Mouse (Mus musculus): ENCODE measurements around the gene Gabrb1.

Gene Gabrb1

DNA sequence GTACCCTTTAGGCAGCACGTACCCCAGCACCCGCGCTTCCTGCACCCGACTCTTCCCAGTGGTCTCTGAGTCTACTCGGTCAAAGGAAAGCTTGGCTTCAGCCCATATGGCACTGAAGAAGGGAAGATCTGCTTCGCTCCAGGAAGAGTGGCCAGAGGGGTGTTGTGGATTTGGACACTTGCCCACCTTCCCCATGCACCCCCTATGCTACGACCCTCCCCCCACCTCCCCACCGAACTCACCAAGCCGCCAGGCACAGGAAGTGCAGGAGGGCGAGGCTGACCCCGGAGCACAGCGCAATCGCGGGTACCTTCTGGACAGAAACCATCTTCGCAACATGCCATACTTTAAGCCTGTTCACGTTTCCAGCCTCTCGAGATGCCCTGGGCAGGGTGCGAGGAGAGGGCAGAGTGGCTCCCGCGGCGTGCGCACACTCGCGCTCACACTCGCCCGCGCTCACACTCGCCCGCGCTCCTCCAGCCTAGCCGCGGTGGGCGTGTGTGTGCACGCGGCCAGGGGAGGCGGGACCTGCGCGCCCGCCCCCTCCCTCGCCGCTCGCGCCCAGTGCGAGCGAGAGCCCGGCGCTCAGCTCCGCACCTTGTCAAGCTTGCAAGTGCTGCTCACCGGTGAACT is at the start of gene Gabrb1:
Gene Gabrb1, plus strand, starts transcription at position 632 of the 633 bp plus-strand sequence.
- no peak for DNase-seq

DNA sequence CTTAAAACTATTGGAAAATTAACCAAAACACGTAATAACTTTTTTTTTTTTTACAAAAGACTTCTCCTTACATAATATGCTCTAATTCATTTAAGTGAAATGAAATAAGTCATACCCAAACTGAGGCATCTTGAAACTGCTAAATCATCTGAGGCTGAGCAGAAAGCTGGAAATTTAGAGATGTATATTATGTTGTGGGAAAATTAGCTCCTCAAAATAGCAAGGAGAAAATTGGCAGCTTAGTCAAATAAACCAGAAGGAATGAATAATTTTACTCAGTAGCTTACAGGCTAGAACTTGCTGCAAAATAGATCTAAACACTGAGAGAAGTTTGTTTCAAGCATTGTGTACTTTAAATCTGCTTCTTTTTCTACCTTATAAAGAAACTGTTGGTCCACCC is 49.2 kb upstream of the Gabrb1 start:
- no peak for DNase-seq

DNA sequence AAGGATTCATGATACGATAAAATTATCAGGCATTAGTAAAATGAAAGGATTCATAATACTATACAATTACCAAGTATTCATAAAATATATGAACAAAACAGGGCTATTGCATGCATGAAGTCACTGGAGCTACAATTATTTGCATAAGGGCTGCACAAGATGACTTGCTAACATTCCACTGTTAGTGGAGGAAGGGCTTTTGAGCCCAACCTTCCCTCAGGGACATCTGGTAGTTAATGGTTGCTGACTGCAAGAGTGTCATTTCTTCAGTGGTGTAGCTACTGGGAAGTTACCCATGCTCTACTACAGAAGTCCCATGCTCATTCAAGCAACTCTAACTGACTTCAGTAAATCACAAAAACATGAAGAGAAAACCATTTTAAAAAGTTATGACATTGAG is 43.6 kb upstream of the Gabrb1 start:
- no peak for DNase-seq

DNA sequence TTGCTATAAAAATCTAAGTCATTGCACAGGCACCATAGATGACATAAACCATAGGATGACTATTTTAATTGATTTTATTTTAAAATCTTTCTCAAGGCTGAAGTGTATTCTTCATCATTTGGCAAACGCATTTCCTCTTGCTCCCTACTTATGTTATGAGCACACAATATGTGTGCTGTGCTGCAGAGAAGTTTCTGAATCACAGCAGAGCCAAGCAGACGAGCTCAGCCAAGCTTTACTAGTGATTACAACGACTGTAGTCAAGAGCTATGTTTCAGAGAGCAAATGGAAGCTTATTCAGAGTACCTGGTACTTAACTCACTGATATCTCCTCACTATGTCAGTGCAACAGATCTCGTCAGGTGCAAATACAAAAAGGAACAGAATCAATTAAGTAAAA is 41.2 kb upstream of the Gabrb1 start:
- no peak for DNase-seq

DNA sequence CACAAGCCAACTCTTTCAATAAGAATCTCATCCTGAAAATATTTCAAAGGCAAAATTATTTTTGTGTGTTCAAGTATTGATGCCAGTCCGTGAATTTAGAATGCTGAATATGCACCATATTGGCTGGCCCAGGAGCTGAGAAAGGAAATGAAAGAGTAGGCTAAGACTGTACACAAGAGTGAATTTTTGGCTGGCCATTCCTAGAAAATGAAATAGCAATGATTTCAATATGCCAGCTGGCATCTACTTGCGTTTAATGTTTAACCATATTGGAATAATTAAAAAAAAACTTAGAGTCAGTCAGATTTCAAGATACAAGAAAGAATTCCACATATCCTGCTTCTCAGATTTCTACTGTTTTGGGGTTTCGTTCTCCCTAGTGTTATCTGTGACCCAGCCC is 30.1 kb upstream of the Gabrb1 start:
- no peak for DNase-seq

DNA sequence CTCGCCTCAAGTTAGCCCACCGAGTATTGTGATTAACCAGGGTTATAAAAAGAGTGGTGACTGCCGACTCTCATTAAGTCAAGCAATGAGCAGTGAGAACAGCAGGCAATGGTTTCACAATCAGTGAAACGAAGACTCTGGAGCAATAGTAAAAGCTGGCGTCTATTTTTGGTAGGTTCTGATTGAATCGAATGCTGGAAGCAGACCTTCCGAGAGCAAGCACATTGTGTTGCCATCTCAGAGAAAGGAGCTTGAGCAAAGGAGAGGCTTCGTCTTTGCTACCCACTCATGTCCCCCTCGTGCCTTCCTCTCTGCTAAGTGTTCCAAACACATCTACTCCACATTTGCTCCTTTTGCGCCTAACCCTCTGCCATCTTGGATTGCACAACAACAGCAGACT is 18.1 kb upstream of the Gabrb1 start:
- DNase-seq, result no peak

DNA sequence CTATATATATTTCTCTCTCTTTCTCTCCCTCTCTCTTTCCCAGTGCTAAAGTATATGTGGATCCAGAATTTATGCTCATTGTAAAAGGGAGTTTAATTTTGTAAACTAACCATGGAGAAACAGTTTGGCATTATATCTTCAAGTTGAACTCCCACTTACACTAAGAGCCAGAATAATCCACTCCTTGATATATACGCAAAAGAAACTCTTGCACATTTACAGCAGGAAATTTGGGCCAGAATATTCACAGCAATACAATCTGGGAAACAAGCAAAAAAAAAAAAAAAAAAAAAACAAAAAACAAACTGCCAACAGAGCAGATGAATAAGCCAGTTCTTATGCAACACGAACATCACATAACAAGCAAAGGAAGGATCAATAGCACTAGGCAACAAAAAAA is 9.8 kb upstream of the Gabrb1 start:
- no peak for DNase-seq

DNA sequence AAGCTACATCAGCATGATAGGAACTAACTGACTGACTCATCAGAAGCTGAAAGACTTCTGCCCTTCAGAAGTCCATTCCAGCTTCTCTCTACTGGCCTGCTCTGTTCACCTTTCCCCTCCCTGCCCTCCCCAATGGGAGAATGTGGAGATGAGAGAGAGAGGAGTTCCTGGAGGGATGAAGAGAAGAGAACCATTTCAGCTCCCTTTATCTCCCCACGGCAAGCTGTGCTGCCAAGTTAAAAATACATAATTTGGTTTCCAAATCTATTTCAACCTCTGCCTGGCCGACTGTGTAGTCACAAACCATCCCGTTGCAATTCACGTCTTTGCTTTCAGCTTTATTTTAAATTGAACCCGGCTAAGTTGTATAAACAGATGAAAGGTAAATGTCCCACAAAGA is 3.9 kb upstream of the Gabrb1 start:
- DNase-seq, result no peak

DNA sequence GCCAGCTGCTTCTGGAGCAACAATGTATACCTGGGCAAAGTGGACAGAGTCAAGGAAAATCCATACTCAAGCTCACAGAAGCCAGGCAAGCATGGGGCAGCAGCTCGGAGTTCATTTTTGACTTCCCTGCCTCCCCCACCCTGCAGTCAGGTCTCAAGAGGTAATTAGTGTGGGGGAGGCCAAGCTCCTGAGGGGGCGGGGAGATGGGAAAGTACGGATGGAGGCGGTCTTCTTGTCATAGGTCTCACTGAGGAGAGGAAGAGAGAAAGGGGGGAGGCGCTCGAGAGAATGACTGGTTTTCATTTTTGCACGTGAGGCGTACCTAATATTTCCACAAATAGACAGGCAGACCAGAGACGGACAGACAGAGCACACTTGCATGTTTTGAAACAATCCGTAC is 1.1 kb upstream of the Gabrb1 start:
- no peak for DNase-seq

DNA sequence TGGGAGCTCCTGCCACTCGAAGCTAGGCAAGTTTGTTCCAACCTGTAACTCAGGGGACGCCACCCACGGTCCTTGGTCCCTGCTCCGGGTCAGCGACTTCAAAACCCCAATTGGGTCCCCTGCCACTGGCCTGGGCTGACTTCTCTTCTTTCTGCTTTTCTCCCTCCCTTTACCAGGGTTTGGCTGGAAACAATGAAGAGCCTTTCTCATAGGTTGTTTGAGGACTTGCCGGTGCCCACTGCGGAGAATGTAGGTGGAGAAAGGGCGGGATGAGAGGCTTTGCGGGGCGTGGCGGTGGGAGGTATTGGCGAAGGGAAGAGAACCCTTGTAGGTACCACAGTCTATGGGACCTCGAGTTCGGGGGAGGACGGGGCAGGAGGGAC is 193 bp downstream of the Gabrb1 start, which contains the start of gene Gabra4:
Gene Gabra4, minus strand, starts transcription at position 194 of the 383 bp plus-strand sequence.
- DNase-seq, result no peak

DNA sequence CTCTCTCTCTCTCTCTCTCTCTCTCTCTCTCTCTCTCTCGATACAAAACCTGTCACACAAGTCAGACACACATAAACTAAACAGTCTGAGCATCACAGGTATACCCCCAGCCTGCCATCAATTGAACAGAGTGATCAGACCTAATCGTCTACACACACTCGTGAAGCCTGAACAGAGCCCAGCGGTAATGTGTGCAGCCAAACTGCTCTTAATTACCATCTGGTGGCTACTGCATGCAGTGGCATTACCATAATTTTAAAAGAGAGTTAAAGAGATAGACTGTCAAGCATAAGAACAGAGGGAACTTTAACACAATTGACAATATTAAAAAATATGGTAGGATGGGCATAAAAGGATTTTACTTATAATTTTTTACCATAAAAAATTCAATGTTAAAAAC is 7.7 kb downstream of the Gabrb1 start:
- DNase-seq, result no peak

DNA sequence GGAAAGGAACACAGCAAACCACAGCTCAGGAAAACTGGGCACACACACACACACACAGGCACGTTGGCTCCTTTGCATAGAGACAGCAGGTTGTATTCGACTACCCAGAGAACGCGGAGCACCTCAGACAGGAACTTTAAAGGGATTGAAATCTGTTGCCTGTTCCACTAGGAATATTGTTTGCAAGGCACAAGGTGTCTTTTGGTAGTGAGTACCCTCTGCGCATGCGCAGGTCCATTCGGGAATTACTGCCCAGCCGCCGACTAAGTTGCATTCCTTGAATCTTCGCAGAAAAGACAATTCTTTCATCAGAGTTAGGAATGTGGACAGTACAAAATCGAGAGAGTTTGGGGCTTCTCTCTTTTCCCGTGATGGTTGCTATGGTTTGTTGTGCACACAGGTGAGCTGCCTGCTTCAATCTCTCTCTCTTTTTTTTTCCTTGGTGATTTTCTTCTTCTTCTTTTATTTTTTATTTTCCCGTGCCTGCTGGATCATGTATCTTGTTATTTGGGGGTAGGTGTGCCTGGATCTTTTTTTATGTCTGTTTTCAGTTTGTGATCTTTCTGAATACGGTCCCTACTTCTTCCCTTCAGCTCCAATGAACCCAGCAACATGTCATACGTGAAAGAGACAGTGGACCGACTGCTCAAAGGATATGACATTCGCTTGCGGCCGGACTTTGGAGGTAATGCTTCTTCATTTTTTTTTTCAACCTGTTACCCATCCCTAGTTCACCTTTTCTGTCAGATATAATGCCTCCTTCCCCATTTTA is 42.0 kb downstream of the Gabrb1 start:
- DNase-seq, result no peak

DNA sequence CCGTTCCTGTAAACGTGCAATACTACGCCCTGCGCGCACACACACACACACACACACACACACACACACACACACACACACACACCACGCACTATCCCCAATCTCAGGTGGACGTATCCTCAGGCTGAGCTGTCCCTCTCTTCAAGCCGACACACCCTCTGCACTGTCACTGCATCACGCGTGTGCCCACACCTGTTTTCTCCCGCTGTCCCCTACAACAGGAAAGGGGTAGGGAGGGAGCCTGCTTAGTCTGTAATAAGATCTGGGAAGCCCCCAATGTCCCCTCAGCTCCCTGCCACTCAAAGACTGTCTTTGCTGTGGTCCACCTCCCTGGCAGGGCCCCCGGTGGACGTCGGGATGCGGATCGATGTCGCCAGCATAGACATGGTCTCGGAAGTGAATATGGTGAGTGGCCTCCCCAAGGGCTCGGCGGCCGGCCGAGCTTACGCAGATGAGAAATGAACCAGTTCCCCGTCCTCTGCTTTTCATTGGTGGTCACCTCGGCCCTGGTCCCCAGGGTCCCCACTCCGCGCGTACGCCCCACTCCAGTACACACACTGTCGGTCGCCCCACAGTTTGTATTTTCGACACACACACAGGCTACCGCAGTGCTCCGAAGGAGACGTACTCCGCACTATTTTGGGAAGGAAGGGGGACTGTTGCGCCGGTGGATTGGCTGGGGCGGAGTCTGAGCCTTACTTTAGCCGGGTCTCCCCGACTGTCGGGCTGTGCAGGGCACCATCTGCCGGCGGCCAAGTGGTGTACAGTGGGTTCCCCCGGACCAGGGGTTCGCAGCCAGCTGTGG is 42.8 kb downstream of the Gabrb1 start:
- no peak for DNase-seq

DNA sequence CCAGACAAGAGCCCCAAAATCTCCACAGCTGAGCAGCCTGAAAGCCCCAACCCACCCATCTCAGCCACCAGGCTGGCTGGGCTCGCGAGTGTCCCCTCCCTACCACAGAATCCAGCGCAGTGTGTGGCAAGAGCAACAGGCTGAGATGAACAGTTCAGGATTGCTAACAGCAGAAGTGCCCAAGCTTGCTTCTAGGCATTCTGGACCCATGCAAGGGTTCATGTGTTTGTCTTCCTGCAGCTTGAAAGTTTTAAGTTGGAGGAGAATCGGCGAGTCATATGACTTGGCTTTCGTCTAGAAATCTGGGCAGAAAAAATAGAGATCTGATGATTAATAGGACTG is 43.3 kb downstream of the Gabrb1 start:
- no peak for DNase-seq

DNA sequence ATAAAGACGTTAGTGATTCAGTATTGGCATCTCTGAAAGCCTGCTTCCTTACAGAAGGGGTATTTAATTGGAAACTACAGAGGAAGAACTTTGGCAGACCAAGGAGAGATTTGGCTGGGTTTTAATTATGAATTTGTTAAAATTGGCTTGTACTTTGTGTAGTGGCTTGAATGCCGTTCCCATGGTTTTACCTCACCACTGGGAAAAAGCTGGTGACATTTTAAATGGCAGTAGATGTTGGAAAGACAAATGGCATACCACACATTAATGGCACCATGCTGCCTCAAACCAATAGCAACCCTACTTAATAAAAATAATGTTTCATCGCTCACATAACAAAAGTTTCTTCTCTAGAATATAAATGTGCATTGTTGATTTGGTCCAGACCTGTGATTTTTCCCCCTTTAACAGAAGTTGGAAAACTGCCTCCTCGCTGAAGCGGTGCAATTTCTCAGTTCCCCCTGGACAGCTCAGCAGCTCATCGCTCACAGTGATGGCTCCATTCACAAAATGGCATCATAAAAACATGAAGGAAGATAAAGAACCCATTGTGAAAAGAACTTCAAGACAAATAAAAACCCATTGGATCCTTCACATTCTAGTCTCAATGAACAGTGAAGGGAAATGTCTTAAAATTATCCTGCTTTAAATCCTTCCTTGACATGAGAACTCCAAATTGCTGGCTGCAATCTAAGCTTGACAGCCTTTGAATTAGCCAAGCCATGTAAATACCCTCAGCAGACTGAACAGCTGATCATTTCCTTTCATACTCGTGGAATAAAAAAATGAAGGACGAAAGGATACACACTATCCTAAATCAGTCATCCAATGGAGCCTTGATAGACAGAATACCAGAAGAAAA is 75.2 kb downstream of the Gabrb1 start:
- no peak for DNase-seq

DNA sequence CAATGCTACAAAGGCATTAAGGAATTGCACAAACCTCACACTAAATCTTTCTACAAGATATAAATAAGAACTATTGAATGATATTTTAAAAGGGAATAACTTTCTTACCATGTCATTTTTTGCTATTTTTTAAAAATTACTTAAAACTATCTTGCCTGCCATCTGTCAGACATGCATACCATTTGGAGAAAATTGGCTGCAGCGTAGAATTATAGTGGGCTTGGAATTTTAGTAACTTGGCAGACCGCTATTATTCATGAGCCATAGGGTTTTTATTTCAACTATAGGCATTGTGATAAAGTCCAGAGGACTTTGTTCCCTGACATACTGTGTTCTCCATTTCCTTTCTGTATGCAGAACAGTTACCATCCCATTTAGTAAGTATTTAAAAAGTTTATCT is 89.5 kb downstream of the Gabrb1 start:
- DNase-seq, result no peak

DNA sequence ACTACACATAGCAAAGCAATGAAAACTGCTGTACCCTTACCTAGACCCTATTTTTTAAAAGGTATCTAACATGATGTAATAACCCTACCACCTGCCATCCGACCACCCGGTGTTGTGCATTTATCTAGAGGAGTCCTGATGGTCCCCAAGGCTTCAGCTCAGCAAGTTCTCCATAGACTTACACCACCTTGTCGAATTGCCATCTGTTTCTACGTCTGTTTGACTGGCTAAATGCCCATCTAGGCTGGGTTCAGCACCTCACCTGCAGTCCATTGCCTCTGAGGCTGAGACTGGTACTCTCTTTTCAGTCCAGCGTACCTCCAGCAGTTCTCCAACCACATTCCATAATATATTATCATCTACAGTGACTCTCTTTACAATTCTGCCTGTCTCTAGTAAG is 96.1 kb downstream of the Gabrb1 start:
- no peak for DNase-seq

DNA sequence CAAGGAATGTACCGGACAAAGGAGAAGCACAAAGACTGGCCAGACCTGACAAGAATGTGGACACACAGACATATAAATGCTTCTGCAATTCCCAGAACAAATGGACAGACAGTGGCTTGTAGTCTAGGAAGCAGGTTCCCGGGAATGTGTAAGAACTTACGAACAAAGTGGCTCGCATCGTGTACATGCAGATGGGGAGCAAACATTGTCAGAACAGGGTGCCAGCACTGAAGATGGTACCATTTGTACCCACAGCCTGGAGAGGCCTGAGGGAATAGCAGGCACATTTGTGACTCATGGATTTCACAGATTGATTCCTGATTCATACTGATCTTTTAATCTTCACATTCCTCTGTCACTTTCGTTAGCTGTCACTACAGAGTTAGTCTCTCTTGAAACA is 103.2 kb downstream of the Gabrb1 start:
- DNase-seq, result no peak

DNA sequence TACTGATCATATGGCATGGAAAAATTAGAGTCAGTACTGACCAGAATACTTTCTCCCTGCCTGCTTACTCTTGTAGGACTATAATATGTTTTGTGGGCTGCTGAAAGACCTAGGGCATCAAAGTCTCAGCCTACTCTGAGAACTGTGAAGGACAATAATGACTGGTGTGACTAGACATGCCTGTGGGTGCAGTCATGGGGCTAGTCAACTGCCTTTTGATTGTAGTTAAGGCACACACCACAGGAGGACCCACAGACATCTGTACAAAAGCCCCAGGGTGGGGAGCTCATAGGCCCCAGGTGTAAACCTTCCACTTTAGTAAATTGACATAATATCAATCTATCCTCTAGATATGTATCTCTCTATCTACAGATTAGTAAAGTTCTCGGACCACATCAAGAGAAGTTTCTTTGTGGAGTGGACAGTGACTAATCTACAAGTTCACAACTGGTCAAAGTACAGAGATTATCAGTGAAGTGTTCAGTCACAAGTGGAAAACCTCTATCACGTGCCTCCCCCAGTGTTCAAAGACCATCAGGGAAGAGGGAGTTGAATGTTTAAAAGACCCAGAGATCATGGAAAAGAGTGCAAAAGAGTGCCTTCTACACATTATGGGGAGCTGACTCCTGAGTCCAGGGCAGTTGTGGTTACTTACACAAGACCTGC is 123.7 kb downstream of the Gabrb1 start:
- no peak for DNase-seq

DNA sequence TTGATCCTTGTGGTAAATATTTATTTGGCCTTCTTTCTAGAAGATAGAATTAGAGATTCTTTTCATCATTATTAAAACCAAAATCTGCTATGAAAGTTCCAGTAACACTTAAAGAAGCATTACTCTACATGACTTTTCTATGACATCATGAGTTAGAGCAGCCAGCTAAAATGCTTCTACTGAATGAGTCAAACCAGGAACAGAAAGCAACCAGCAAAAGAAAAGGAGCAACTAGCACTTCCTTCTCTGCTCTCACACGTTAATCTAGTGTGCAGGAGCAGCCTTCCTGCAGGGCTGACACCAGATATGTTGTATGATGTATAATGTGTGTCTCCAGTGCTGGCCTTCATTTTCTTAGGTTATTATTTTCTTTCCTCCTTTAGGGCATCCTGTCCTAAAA is 164.9 kb downstream of the Gabrb1 start:
- DNase-seq, result no peak

DNA sequence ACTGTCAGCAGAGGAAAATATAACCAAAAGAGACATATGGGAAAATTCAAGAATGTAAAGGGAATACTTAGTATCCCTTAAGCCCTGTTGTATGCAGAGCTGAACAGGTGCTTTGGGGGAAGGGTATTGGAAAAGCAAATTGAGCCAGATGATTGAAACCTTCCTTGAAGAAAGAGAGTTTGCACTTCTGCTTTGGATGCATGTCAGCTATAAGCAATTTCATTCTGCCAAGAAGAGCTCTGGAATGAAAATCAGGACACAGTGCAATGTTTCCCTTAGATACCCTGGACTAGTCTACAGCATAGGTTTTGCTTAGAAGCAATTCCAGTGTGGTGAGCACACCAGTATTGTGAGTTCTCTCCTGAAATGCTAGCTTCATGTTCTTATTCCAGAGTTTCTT is 170.4 kb downstream of the Gabrb1 start:
- DNase-seq, result no peak

DNA sequence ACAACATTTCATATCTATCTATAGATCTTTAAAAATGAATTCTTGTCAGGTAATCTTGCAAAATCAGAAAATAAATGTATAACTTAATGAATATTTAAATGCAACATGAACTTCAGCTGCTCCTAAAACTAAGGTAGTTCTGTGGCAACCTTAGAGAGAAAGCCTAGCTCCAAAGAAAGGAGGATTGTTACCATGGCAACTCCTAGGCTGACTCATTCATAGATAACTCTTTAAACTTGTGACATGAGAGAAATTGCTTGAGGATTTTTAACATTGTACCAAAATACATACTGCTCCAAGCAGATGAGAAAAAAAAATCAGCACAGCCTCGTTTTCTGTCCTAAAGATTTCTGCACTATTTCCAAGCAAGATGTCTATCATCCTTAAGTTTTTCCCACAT is 171.1 kb downstream of the Gabrb1 start:
- DNase-seq, result no peak

DNA sequence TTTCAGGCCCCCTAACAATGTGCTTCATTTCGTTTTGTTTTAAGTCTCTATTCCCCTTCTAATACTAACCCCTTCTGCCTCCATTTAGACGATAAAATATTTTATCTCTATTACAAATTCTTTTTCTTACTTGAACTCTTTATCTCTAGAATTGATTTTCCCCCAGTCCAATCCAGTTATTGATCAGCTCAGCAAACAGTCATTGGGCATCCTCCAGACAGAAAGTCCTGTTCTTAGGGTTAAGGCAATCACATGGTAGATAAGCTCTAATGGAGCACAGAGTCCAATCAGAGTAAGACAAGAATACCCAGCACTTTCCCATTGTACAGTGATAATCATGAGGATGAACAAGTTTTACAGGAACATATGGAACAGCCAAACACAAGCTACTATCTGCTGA is 172.4 kb downstream of the Gabrb1 start:
- no peak for DNase-seq

Measured in spleen, adult 18-20 months (tissue).